Mouse (Mus musculus): ENCODE data around the gene Ryr2. TPM values are rescaled to one million over a fixed set of nuclear protein-coding genes. Genes with fewer than 3 reads are reported as not detected.

The Ryr2 gene
- polyA plus RNA-seq, 1 experiment from 2014 or later: 0.80 TPM

DNA sequence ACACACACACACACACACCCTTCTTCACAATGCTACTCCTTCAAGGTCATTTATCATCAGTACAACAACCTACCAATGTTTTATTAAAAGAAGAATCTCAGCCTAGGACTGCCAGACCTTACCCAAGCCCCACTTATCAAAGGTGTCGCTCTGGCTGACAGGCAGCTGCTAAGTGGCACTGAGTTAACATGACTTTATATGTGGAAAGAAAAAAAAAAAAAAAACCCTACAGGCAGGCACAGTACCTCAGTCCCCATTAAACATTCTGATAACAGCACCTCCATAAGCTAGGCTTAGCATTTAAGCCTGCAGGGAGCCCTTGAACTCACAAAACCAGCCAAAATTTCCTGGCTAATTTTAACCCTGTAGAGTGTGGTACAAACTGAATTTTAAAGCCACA is 2.4 kb downstream of the Ryr2 start:
- Histone ChIP-seq H3K9ac (replicated peaks; ENCODE audit: low read length) (no peak overlapping the region), H3K9me3 (replicated peaks; ENCODE audit: control insufficient read depth, low read length) (no peaks in the 10 kb centered on the region), H3K4me2 (ENCODE audit: low read depth, low read length) (no peak overlapping the region), H3K36me3 (replicated peaks; ENCODE audit: control insufficient read depth, insufficient read depth, low read depth, low read length) (no peaks in the 10 kb centered on the region), H3K27ac (replicated peaks; ENCODE audit: low read depth, low read length) (no peak overlapping the region), H3K4me1 (ENCODE audit: control insufficient read depth, insufficient read depth, low read length) (no peaks in the 10 kb centered on the region), H3K27me3 (ENCODE audit: control insufficient read depth, insufficient read depth, low read length) (peaks cover 25% of the 10 kb centered on the region), H3K4me3 (ENCODE audit: low read depth, low read length) (no peak overlapping the region)
- no peak for DNase-seq (ENCODE audit: low spot score)
- no peak for ATAC-seq (replicated peaks; ENCODE audit: insufficient number of reproducible peaks, low FRiP score, low TSS enrichment, low read depth)
- 48% methylated on average over 1 of the region's 1 CpGs for WGBS

DNA sequence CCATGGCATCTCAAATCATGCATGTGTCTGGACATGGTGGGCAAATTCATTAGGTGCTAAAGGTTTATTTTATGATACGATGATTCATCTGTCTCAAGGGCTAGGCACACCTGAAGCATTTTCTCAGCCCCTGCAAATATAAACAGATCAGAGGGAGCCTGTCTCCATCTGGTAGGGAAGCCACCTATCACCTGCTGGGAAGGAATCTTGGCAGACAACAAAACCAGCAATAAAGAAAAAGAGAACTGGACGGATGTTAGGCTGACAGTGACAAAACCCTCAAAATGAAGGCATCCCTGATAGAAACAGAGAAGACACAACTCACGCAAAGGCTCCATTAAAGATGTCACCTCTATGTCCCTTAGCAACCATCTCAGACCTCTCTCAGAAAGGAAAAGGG is 3.7 kb downstream of the Ryr2 start:
- H3K9ac ChIP-seq (replicated peaks; ENCODE audit: low read length): no peak overlapping the region
- H3K4me1 ChIP-seq (ENCODE audit: control insufficient read depth, insufficient read depth, low read length): no peaks in the 10 kb centered on the region
- ATAC-seq (replicated peaks; ENCODE audit: insufficient number of reproducible peaks, low FRiP score, low TSS enrichment, low read depth) (no peak), DNase-seq (ENCODE audit: low spot score) (no peak)
- no peaks in the 10 kb centered on the region for H3K36me3 ChIP-seq (replicated peaks; ENCODE audit: control insufficient read depth, insufficient read depth, low read depth, low read length)
- H3K9me3 ChIP-seq (replicated peaks; ENCODE audit: control insufficient read depth, low read length): no peaks in the 10 kb centered on the region
- no peak overlapping the region for H3K4me2 ChIP-seq (ENCODE audit: low read depth, low read length)
- peaks cover 25% of the 10 kb centered on the region for H3K27me3 ChIP-seq (ENCODE audit: control insufficient read depth, insufficient read depth, low read length)
- 56% methylated on average over 3 of the region's 3 CpGs for WGBS
- H3K27ac ChIP-seq (replicated peaks; ENCODE audit: low read depth, low read length): no peak overlapping the region
- no peak overlapping the region for H3K4me3 ChIP-seq (ENCODE audit: low read depth, low read length)

DNA sequence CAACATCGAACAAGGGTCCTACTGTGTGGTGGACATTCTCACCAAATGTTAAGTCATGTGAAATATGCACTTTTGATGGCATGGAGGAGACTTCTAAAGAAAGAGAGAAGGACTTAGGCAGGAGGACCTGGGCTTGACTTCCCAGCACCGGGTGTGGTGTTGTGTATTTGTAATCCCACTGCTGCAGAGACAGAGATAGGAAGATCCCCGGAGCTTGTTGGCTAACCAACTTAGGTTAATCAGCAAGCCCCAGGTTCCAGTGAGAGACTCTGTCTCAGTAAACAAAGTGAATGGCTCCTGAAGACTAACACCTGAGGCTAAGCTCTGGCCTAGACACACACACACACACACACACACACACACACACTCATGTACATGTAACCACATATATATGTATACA is 7.3 kb downstream of the Ryr2 start:
- ATAC-seq (replicated peaks; ENCODE audit: insufficient number of reproducible peaks, low FRiP score, low TSS enrichment, low read depth) (no peak), DNase-seq (ENCODE audit: low spot score) (no peak)
- no peaks in the 10 kb centered on the region for H3K9me3 ChIP-seq (replicated peaks; ENCODE audit: control insufficient read depth, low read length)
- whole genome bisulfite sequencing: 87% methylated on average over 3 of the region's 3 CpGs
- H3K27me3 ChIP-seq (ENCODE audit: control insufficient read depth, insufficient read depth, low read length): peaks cover 5% of the 10 kb centered on the region
- no peaks in the 10 kb centered on the region for H3K36me3 ChIP-seq (replicated peaks; ENCODE audit: control insufficient read depth, insufficient read depth, low read depth, low read length)
- no peak overlapping the region for H3K9ac ChIP-seq (replicated peaks; ENCODE audit: low read length)
- H3K4me1 ChIP-seq (ENCODE audit: control insufficient read depth, insufficient read depth, low read length): no peaks in the 10 kb centered on the region
- H3K4me2 ChIP-seq (ENCODE audit: low read depth, low read length): no peak overlapping the region
- no peak overlapping the region for H3K27ac ChIP-seq (replicated peaks; ENCODE audit: low read depth, low read length)
- no peak overlapping the region for H3K4me3 ChIP-seq (ENCODE audit: low read depth, low read length)

DNA sequence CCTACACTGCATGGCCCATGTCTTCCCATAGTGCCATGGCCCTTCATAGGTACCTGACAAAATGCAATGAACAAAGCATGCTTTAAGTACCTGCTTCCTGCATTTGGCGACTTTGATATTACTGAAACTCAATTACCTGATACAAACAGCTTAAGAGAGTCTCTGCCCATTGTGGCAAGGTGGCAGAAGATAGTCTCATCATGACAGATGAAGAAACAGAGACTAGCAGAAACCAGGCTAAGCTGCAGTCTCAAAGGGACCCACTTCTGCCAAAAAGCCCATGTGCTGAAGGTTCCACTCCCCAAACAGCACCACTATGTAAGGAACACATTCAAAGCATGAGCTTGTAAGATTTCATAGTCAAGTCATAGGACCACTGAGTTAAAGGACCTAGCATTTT is 7.8 kb downstream of the Ryr2 start:
- WGBS: 93% methylated on average over 1 of the region's 1 CpGs
- no peaks in the 10 kb centered on the region for H3K9me3 ChIP-seq (replicated peaks; ENCODE audit: control insufficient read depth, low read length)
- no peaks in the 10 kb centered on the region for H3K36me3 ChIP-seq (replicated peaks; ENCODE audit: control insufficient read depth, insufficient read depth, low read depth, low read length)
- no peak for DNase-seq (ENCODE audit: low spot score)
- ATAC-seq (replicated peaks; ENCODE audit: insufficient number of reproducible peaks, low FRiP score, low TSS enrichment, low read depth): no peak
- no peak overlapping the region for H3K27ac ChIP-seq (replicated peaks; ENCODE audit: low read depth, low read length)
- H3K27me3 ChIP-seq (ENCODE audit: control insufficient read depth, insufficient read depth, low read length): peaks cover 3% of the 10 kb centered on the region
- H3K4me3 ChIP-seq (ENCODE audit: low read depth, low read length): no peak overlapping the region
- no peaks in the 10 kb centered on the region for H3K4me1 ChIP-seq (ENCODE audit: control insufficient read depth, insufficient read depth, low read length)
- H3K9ac ChIP-seq (replicated peaks; ENCODE audit: low read length): no peak overlapping the region
- H3K4me2 ChIP-seq (ENCODE audit: low read depth, low read length): no peak overlapping the region

DNA sequence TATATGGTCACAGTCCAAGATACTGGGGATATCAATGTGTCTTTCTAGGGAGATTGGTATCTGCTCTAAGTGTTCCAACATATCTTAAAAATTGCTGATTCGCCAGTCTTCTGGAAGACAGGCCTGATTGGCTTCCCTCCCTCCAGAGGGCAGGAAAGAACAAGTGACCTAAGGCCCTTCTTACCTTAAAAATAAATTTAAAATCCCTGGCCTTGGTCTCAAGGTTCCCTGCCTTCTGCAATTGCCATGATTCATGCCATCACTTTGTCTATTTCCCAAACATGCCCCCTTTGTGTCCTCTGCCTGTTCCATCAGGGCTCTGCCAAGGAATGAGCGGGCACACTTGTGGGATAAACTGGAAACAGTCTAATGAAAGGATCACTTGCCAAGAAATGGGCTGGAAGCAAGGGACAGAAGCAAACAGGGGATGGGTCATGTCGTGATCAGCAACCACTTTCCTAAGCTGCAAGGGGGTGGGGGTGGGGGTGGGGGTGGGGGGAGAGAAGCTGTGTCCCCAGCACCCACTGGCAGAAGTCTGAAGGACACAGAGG is 10.3 kb downstream of the Ryr2 start:
- ATAC-seq (replicated peaks; ENCODE audit: insufficient number of reproducible peaks, low FRiP score, low TSS enrichment, low read depth): no peak
- 75% methylated on average over 3 of the region's 3 CpGs for WGBS

DNA sequence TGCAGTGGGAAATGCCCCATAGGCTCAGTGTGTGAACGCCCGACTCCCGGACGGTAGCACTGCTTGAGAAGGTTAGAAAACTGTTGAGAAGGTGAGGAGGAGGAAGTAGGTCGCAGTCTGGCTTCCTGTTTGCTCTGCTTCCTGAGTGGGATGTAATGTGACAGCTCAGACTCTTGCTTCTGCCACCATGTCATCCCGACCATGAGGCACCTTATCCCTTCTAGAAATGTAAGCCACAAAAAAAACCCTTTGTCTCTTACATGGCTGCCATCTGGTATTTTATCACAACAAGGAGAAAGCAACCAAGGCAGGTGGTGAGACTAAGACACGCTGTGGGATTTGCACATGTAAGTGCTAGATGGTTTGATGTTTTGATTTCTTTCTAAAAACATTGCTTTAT is 12.2 kb downstream of the Ryr2 start:
- DNase-seq (ENCODE audit: low spot score) (no peak), ATAC-seq (replicated peaks; ENCODE audit: insufficient number of reproducible peaks, low FRiP score, low TSS enrichment, low read depth) (no peak)
- no peaks in the 10 kb centered on the region for H3K4me1 ChIP-seq (ENCODE audit: control insufficient read depth, insufficient read depth, low read length)
- H3K4me3 ChIP-seq (ENCODE audit: low read depth, low read length): no peak overlapping the region
- 73% methylated on average over 7 of the region's 7 CpGs for WGBS
- H3K27ac ChIP-seq (replicated peaks; ENCODE audit: low read depth, low read length): no peak overlapping the region
- no peaks in the 10 kb centered on the region for H3K27me3 ChIP-seq (ENCODE audit: control insufficient read depth, insufficient read depth, low read length)
- no peak overlapping the region for H3K4me2 ChIP-seq (ENCODE audit: low read depth, low read length)
- H3K9me3 ChIP-seq (replicated peaks; ENCODE audit: control insufficient read depth, low read length): no peaks in the 10 kb centered on the region
- no peaks in the 10 kb centered on the region for H3K36me3 ChIP-seq (replicated peaks; ENCODE audit: control insufficient read depth, insufficient read depth, low read depth, low read length)
- H3K9ac ChIP-seq (replicated peaks; ENCODE audit: low read length): no peak overlapping the region

More for the DNA sequence above, 10.3 kb downstream of the Ryr2 start:
- H3K4me1 ChIP-seq (ENCODE audit: control insufficient read depth, insufficient read depth, low read length): no peaks in the 10 kb centered on the region
- H3K4me2 ChIP-seq (ENCODE audit: low read depth, low read length): no peak overlapping the region
- no peak overlapping the region for H3K4me3 ChIP-seq (ENCODE audit: low read depth, low read length)
- no peak for DNase-seq (ENCODE audit: low spot score)
- no peaks in the 10 kb centered on the region for H3K36me3 ChIP-seq (replicated peaks; ENCODE audit: control insufficient read depth, insufficient read depth, low read depth, low read length)
- H3K27me3 ChIP-seq (ENCODE audit: control insufficient read depth, insufficient read depth, low read length): no peaks in the 10 kb centered on the region
- no peaks in the 10 kb centered on the region for H3K9me3 ChIP-seq (replicated peaks; ENCODE audit: control insufficient read depth, low read length)
- H3K9ac ChIP-seq (replicated peaks; ENCODE audit: low read length): no peak overlapping the region
- no peak overlapping the region for H3K27ac ChIP-seq (replicated peaks; ENCODE audit: low read depth, low read length)

DNA sequence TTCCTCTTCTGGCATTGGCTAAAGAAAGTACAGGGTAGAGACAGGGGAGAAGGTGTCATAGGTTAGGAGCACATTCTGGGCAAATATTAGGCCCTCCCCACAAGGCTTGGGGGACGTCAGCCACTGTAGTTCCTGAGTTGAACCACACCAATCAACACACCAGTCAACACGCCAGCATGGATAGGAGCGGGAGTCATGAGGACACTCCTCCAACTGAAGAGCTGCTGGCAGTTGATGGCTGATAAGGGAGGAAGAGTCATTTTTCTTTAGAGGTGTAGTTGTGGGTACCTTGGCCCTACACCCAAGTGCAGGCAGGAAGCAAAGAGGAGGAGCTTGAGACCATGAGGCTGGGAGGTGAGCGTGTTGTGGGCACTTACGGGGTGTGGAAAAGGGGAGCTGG is 13.6 kb downstream of the Ryr2 start:
- H3K27me3 ChIP-seq (ENCODE audit: control insufficient read depth, insufficient read depth, low read length): no peaks in the 10 kb centered on the region
- no peak overlapping the region for H3K4me2 ChIP-seq (ENCODE audit: low read depth, low read length)
- no peaks in the 10 kb centered on the region for H3K9me3 ChIP-seq (replicated peaks; ENCODE audit: control insufficient read depth, low read length)
- no peak for ATAC-seq (replicated peaks; ENCODE audit: insufficient number of reproducible peaks, low FRiP score, low TSS enrichment, low read depth)
- H3K4me1 ChIP-seq (ENCODE audit: control insufficient read depth, insufficient read depth, low read length): no peaks in the 10 kb centered on the region
- DNase-seq (ENCODE audit: low spot score): no peak
- no peaks in the 10 kb centered on the region for H3K36me3 ChIP-seq (replicated peaks; ENCODE audit: control insufficient read depth, insufficient read depth, low read depth, low read length)
- no peak overlapping the region for H3K9ac ChIP-seq (replicated peaks; ENCODE audit: low read length)
- no peak overlapping the region for H3K4me3 ChIP-seq (ENCODE audit: low read depth, low read length)
- H3K27ac ChIP-seq (replicated peaks; ENCODE audit: low read depth, low read length): no peak overlapping the region
- WGBS: 89% methylated on average over 5 of the region's 5 CpGs

DNA sequence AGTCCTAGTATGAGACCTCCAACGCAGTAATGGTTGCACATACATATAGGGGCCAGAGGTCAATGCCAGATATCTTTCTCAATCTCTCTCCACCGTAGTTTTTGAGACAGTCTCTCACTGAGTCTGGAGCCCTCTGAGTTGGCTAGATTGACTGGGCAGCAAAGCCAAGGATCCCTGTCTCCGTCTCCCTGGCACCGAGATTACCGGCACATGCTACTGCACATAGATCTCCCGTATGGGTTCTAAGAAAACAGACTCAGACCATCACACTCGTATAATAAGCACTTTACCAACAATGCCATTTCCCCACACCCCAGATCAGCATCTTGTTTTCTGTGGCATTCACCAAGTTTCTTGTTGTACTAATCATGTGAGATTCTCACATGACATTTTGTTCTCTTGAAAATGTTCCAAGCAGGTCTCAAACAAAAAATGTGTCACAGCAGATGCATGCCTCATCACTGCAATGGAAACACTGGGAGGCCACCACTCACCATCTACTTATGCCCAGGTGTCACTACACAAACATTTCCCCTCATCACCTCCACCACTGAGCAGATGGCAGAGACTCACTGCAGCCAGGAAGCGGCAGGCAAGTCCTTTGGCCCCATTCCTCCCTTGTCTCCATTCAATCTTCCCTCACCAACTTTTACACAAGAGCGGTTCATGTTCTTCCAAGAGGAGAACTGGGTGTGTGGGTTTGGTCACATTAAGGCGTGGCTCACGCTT is 14.2 kb downstream of the Ryr2 start:
- WGBS: 90% methylated on average over 11 of the region's 11 CpGs
- no peaks in the 10 kb centered on the region for H3K27me3 ChIP-seq (ENCODE audit: control insufficient read depth, insufficient read depth, low read length)
- H3K27ac ChIP-seq (replicated peaks; ENCODE audit: low read depth, low read length): no peak overlapping the region
- H3K4me1 ChIP-seq (ENCODE audit: control insufficient read depth, insufficient read depth, low read length): no peaks in the 10 kb centered on the region
- H3K4me3 ChIP-seq (ENCODE audit: low read depth, low read length): no peak overlapping the region
- H3K36me3 ChIP-seq (replicated peaks; ENCODE audit: control insufficient read depth, insufficient read depth, low read depth, low read length): no peaks in the 10 kb centered on the region
- no peak overlapping the region for H3K9ac ChIP-seq (replicated peaks; ENCODE audit: low read length)
- DNase-seq (ENCODE audit: low spot score) (no peak), ATAC-seq (replicated peaks; ENCODE audit: insufficient number of reproducible peaks, low FRiP score, low TSS enrichment, low read depth) (no peak)
- no peaks in the 10 kb centered on the region for H3K9me3 ChIP-seq (replicated peaks; ENCODE audit: control insufficient read depth, low read length)
- H3K4me2 ChIP-seq (ENCODE audit: low read depth, low read length): no peak overlapping the region
